Mouse (Mus musculus) midbrain, embryonic 15.5 days (tissue): ENCODE measurements around the gene Slc38a11. TPM values are rescaled to one million over a fixed set of nuclear protein-coding genes. Genes with fewer than 3 reads are reported as not detected.

ENCODE experiments used
- ATAC-seq: fragments of 200-750 bp; cut with Nextera tagmentation; replicated peaks from 2 replicates; pipeline ENCODE4 v1.8.0; 2017; ENCODE audit warnings: moderate TSS enrichment
- H3K27ac ChIP-seq: fragments of 300-500 bp; sonication (generic); 2 replicates; pipeline ENCODE4 v1.5.1; 2015; ENCODE audit warnings: mild to moderate bottlenecking, inconsistent platforms
- H3K27me3 ChIP-seq: fragments of 300-500 bp; sonication (generic); replicated peaks from 2 replicates; pipeline ENCODE4 v1.6.1; 2015; ENCODE audit warnings: inconsistent platforms
- H3K36me3 ChIP-seq: fragments of 300-500 bp; sonication (generic); replicated peaks from 2 replicates; pipeline ENCODE4 v1.6.1; 2015; ENCODE audit warnings: inconsistent platforms
- H3K4me1 ChIP-seq: fragments of 300-500 bp; sonication (generic); 2 replicates; pipeline ENCODE4 v1.6.1; 2015; ENCODE audit warnings: inconsistent platforms
- H3K4me2 ChIP-seq: fragments of 300-500 bp; sonication (generic); 2 replicates; pipeline ENCODE4 v1.6.1; 2015; ENCODE audit warnings: inconsistent platforms, mild to moderate bottlenecking, moderate library complexity
- H3K4me3 ChIP-seq: fragments of 300-500 bp; sonication (generic); 2 replicates; pipeline ENCODE4 v1.5.1; 2015; ENCODE audit warnings: mild to moderate bottlenecking, inconsistent platforms
- H3K9ac ChIP-seq: fragments of 300-500 bp; sonication (generic); 2 replicates; pipeline ENCODE4 v1.6.1; 2015; ENCODE audit warnings: mild to moderate bottlenecking, inconsistent platforms
- H3K9me3 ChIP-seq: fragments of 300-500 bp; sonication (generic); 2 replicates; pipeline ENCODE4 v1.6.1; 2016; ENCODE audit warnings: inconsistent platforms
- WGBS: fragments of 180-500 bp; shearing (Covaris S2); methylation state at CpG from one replicate; pipeline ENCODE4 v1.1.7; 2015; ENCODE audit warnings: mixed read lengths; 5-methylcytosine and 5-hydroxymethylcytosine counted together
- polyA plus RNA-seq: library from polyadenylated mRNA; unstranded; fragments of >200 nt; fragmentation: Nextera tagmentation; extraction: Ambion mirVana; gene quantifications from 2 replicates; pipeline ENCODE4 v1.2.1, GENCODE M21; 2015

Slc38a11 gene
- polyA plus RNA-seq, 1 experiment from 2014 or later: 1.0 TPM

GRCm38 (mm10) chr2:65316721-65317120 lies 47.1 kb downstream of the Slc38a11 start:
- Histone ChIP-seq H3K36me3 (no peaks in the 10 kb centered on the region), H3K27ac (no peak overlapping the region), H3K9ac (no peak overlapping the region), H3K27me3 (no peaks in the 10 kb centered on the region), H3K4me3 (no peak overlapping the region), H3K9me3 (no peaks in the 10 kb centered on the region), H3K4me1 (no peaks in the 10 kb centered on the region), H3K4me2 (no peak overlapping the region)
- no peak for ATAC-seq
- WGBS: 87% methylated on average over 12 of the region's 12 CpGs

GRCm38 (mm10) chr2:65311250-65311649 lies 52.6 kb downstream of the Slc38a11 start:
- no peaks in the 10 kb centered on the region for H3K4me1 ChIP-seq
- H3K27me3 ChIP-seq: no peaks in the 10 kb centered on the region
- H3K9ac ChIP-seq: no peak overlapping the region
- H3K36me3 ChIP-seq: no peaks in the 10 kb centered on the region
- ATAC-seq: no peak
- WGBS: 49% methylated on average over 3 of the region's 3 CpGs
- H3K9me3 ChIP-seq: no peaks in the 10 kb centered on the region
- H3K4me3 ChIP-seq: no peak overlapping the region
- H3K27ac ChIP-seq: no peak overlapping the region
- no peak overlapping the region for H3K4me2 ChIP-seq

- Histone ChIP-seq H3K4me2 (no peak overlapping the region), H3K27ac (no peak overlapping the region), H3K36me3 (no peaks in the 10 kb centered on the region), H3K9me3 (no peaks in the 10 kb centered on the region), H3K27me3 (no peaks in the 10 kb centered on the region), H3K4me3 (no peak overlapping the region), H3K9ac (no peak overlapping the region), H3K4me1 (no peaks in the 10 kb centered on the region)
- WGBS: 11% methylated on average over 2 of the region's 2 CpGs
- no peak for ATAC-seq
Observed at GRCm38 (mm10) chr2:65296541-65296940, 67.3 kb downstream of the Slc38a11 start.

GRCm38 (mm10) chr2:65294092-65294491 lies 69.7 kb downstream of the Slc38a11 start:
- no peak for ATAC-seq
- WGBS: 71% methylated on average over 8 of the region's 8 CpGs

GRCm38 (mm10) chr2:65293411-65293810 lies 70.4 kb downstream of the Slc38a11 start:
- H3K27ac ChIP-seq: no peak overlapping the region
- H3K36me3 ChIP-seq: no peaks in the 10 kb centered on the region
- no peak overlapping the region for H3K9ac ChIP-seq
- ATAC-seq: no peak
- WGBS: 93% methylated on average over 8 of the region's 8 CpGs
- no peak overlapping the region for H3K4me3 ChIP-seq
- no peaks in the 10 kb centered on the region for H3K4me1 ChIP-seq
- H3K9me3 ChIP-seq: no peaks in the 10 kb centered on the region
- H3K27me3 ChIP-seq: no peaks in the 10 kb centered on the region
- no peak overlapping the region for H3K4me2 ChIP-seq

More at GRCm38 (mm10) chr2:65294092-65294491, 69.7 kb downstream of the Slc38a11 start:
- no peaks in the 10 kb centered on the region for H3K27me3 ChIP-seq
- H3K4me2 ChIP-seq: no peak overlapping the region
- no peak overlapping the region for H3K9ac ChIP-seq
- no peaks in the 10 kb centered on the region for H3K36me3 ChIP-seq
- no peak overlapping the region for H3K4me3 ChIP-seq
- H3K4me1 ChIP-seq: no peaks in the 10 kb centered on the region
- H3K9me3 ChIP-seq: no peaks in the 10 kb centered on the region
- H3K27ac ChIP-seq: no peak overlapping the region

GRCm38 (mm10) chr2:65289721-65290120 lies 74.1 kb downstream of the Slc38a11 start:
- Histone ChIP-seq H3K27ac (no peak overlapping the region), H3K9me3 (no peaks in the 10 kb centered on the region), H3K4me3 (no peak overlapping the region), H3K4me1 (no peaks in the 10 kb centered on the region), H3K36me3 (no peaks in the 10 kb centered on the region), H3K27me3 (no peaks in the 10 kb centered on the region), H3K4me2 (no peak overlapping the region), H3K9ac (no peak overlapping the region)
- 89% methylated on average over 4 of the region's 4 CpGs for WGBS
- no peak for ATAC-seq

GRCm38 (mm10) chr2:65288696-65289095 lies 75.1 kb downstream of the Slc38a11 start:
- no peak overlapping the region for H3K27ac ChIP-seq
- no peaks in the 10 kb centered on the region for H3K9me3 ChIP-seq
- no peaks in the 10 kb centered on the region for H3K36me3 ChIP-seq
- H3K4me2 ChIP-seq: no peak overlapping the region
- no peaks in the 10 kb centered on the region for H3K27me3 ChIP-seq
- no peak overlapping the region for H3K4me3 ChIP-seq
- ATAC-seq: no peak
- no peaks in the 10 kb centered on the region for H3K4me1 ChIP-seq
- WGBS: 86% methylated on average over 1 of the region's 1 CpGs
- no peak overlapping the region for H3K9ac ChIP-seq

- Histone ChIP-seq H3K9ac (no peak overlapping the region), H3K4me2 (no peak overlapping the region), H3K27ac (no peak overlapping the region), H3K9me3 (no peaks in the 10 kb centered on the region), H3K4me3 (no peak overlapping the region), H3K4me1 (no peaks in the 10 kb centered on the region), H3K27me3 (no peaks in the 10 kb centered on the region), H3K36me3 (no peaks in the 10 kb centered on the region)
- no peak; the same call in 1 of the 2 replicates for ATAC-seq
- WGBS: 59% methylated on average over 3 of the region's 3 CpGs
Observed at GRCm38 (mm10) chr2:65285380-65285779, 78.5 kb downstream of the Slc38a11 start.

GRCm38 (mm10) chr2:65282979-65283378 lies 80.9 kb downstream of the Slc38a11 start:
- Histone ChIP-seq H3K4me2 (no peak overlapping the region), H3K9me3 (no peaks in the 10 kb centered on the region), H3K4me1 (no peaks in the 10 kb centered on the region), H3K9ac (no peak overlapping the region), H3K27me3 (no peaks in the 10 kb centered on the region), H3K36me3 (no peaks in the 10 kb centered on the region), H3K27ac (no peak overlapping the region), H3K4me3 (no peak overlapping the region)
- ATAC-seq: no peak
- WGBS: 90% methylated on average over 6 of the region's 6 CpGs

GRCm38 (mm10) chr2:65279029-65279690 lies 84.7 kb downstream of the Slc38a11 start:
- ATAC-seq: no peak
- no peak overlapping the region for H3K4me3 ChIP-seq
- WGBS: 40% methylated on average over 4 of the region's 4 CpGs
- H3K4me1 ChIP-seq: no peaks in the 10 kb centered on the region
- H3K36me3 ChIP-seq: no peaks in the 10 kb centered on the region
- no peak overlapping the region for H3K4me2 ChIP-seq
- H3K27ac ChIP-seq: no peak overlapping the region
- H3K9me3 ChIP-seq: no peaks in the 10 kb centered on the region
- no peak overlapping the region for H3K9ac ChIP-seq
- H3K27me3 ChIP-seq: no peaks in the 10 kb centered on the region

- H3K27ac ChIP-seq: no peak overlapping the region
- H3K9me3 ChIP-seq: no peaks in the 10 kb centered on the region
- H3K36me3 ChIP-seq: no peaks in the 10 kb centered on the region
- 73% methylated on average over 6 of the region's 6 CpGs for WGBS
- no peak overlapping the region for H3K9ac ChIP-seq
- no peaks in the 10 kb centered on the region for H3K27me3 ChIP-seq
- no peak for ATAC-seq
- no peak overlapping the region for H3K4me3 ChIP-seq
- H3K4me1 ChIP-seq: no peaks in the 10 kb centered on the region
- no peak overlapping the region for H3K4me2 ChIP-seq
Observed at GRCm38 (mm10) chr2:65275443-65276061, 88.3 kb downstream of the Slc38a11 start.

GRCm38 (mm10) chr2:65273910-65274309 lies 89.9 kb downstream of the Slc38a11 start:
- no peak overlapping the region for H3K4me2 ChIP-seq
- H3K27me3 ChIP-seq: no peaks in the 10 kb centered on the region
- H3K27ac ChIP-seq: no peak overlapping the region
- no peaks in the 10 kb centered on the region for H3K36me3 ChIP-seq
- no peak overlapping the region for H3K4me3 ChIP-seq
- 35% methylated on average over 2 of the region's 2 CpGs for WGBS
- ATAC-seq: no peak
- no peaks in the 10 kb centered on the region for H3K4me1 ChIP-seq
- H3K9me3 ChIP-seq: no peaks in the 10 kb centered on the region
- H3K9ac ChIP-seq: no peak overlapping the region

GRCm38 (mm10) chr2:65268731-65269130 lies 95.1 kb downstream of the Slc38a11 start:
- Histone ChIP-seq H3K27me3 (no peaks in the 10 kb centered on the region), H3K4me3 (no peak overlapping the region), H3K4me1 (no peaks in the 10 kb centered on the region), H3K4me2 (no peak overlapping the region), H3K9me3 (no peaks in the 10 kb centered on the region), H3K9ac (no peak overlapping the region), H3K27ac (no peak overlapping the region), H3K36me3 (no peaks in the 10 kb centered on the region)
- WGBS: 91% methylated on average over 6 of the region's 6 CpGs
- ATAC-seq: no peak
